Mouse (Mus musculus) embryonic fibroblast, embryonic 13.5 days (primary cell): ENCODE results near the gene Mbtps1.

Experiments
- CTCF ChIP-seq: IDR thresholded peaks from 2 replicates; pipeline ENCODE4 v1.5.1; 2011; ENCODE audit warnings: mild to moderate bottlenecking, control low read depth, low read length, moderate library complexity, borderline replicate concordance; ENCODE audit not compliant: insufficient read depth
- POLR2A ChIP-seq: IDR thresholded peaks from 2 replicates; pipeline ENCODE4 v1.6.1; 2011; ENCODE audit warnings: low read depth, mild to moderate bottlenecking, control low read depth, low read length, moderate library complexity

DNA sequence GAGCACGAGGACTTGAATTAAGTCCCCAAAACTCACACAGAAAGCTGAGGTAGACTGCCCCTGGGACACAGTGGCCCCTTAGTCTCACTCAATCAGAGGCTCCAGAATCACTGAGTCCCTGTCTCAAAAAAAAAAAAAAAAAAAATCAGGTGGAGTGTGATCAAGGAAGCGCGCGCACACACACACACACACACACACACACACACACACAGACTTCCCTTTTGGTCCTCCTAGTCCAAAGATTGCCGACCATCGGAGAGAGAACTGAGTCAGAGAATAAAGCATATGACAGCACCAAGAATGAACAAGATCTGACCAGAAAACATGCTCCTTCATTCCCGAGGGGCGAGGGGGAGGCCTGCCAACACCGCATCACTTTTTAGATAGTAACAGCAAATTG, 1.4 kb downstream of the Mbtps1 start:
- TF ChIP-seq POLR2A (no peak), CTCF (no peak)
